Mouse (Mus musculus): ENCODE results near the gene Agr2. TPM values are rescaled to one million over a fixed set of nuclear protein-coding genes. Genes with fewer than 3 reads are reported as not detected.

The Agr2 gene
- polyA plus RNA-seq, 1 experiment from 2014 or later = not detected

GRCm38 (mm10) chr12:36032419-36032818 is 39.7 kb downstream of the Agr2 start:
- H3K9ac ChIP-seq (ENCODE audit: low read length) = no peak overlapping the region
- no peak for ATAC-seq (ENCODE audit: insufficient read depth, low FRiP score, low TSS enrichment)
- DNase-seq (ENCODE audit: low spot score) = no peak
- H3K36me3 ChIP-seq (ENCODE audit: control insufficient read depth, insufficient read depth, low read length) = no peaks in the 10 kb centered on the region
- H3K4me1 ChIP-seq (ENCODE audit: control insufficient read depth, insufficient read depth, low read length) = no peaks in the 10 kb centered on the region
- WGBS = 80% methylated on average over 4 of the region's 4 CpGs
- no peak overlapping the region for H3K4me3 ChIP-seq (ENCODE audit: low read depth, low read length)
- H3K9me3 ChIP-seq (ENCODE audit: control insufficient read depth, low read length) = no peaks in the 10 kb centered on the region
- H3K4me2 ChIP-seq (ENCODE audit: low read depth) = no peak overlapping the region
- H3K27ac ChIP-seq (ENCODE audit: low read depth, low read length) = no peak overlapping the region
- H3K27me3 ChIP-seq (ENCODE audit: control insufficient read depth, insufficient read depth, low read length) = no peaks in the 10 kb centered on the region

- H3K36me3 ChIP-seq (ENCODE audit: control insufficient read depth, insufficient read depth, low read length) = no peaks in the 10 kb centered on the region
- 92% methylated on average over 6 of the region's 6 CpGs for WGBS
Observed at GRCm38 (mm10) chr12:36035501-36035900, 42.8 kb downstream of the Agr2 start.

GRCm38 (mm10) chr12:36036121-36036520 is 43.4 kb downstream of the Agr2 start:
- 97% methylated on average over 7 of the region's 7 CpGs for WGBS
- 0 out of 2 replicates have a peak, but pooled peaks cover 3% of the 10 kb centered on the region for H3K4me1 ChIP-seq (ENCODE audit: control insufficient read depth, insufficient read depth, low read length)
- no peak overlapping the region for H3K9ac ChIP-seq (ENCODE audit: low read length)
- DNase-seq (ENCODE audit: low spot score) = no peak
- H3K27ac ChIP-seq (ENCODE audit: low read depth, low read length) = no peak overlapping the region
- no peaks in the 10 kb centered on the region for H3K27me3 ChIP-seq (ENCODE audit: control insufficient read depth, insufficient read depth, low read length)
- no peaks in the 10 kb centered on the region for H3K36me3 ChIP-seq (ENCODE audit: control insufficient read depth, insufficient read depth, low read length)
- H3K4me3 ChIP-seq (ENCODE audit: low read depth, low read length) = no peak overlapping the region
- no peaks in the 10 kb centered on the region for H3K9me3 ChIP-seq (ENCODE audit: control insufficient read depth, low read length)
- H3K4me2 ChIP-seq (ENCODE audit: low read depth) = no peak overlapping the region
- ATAC-seq (ENCODE audit: insufficient read depth, low FRiP score, low TSS enrichment) = no peak

More at GRCm38 (mm10) chr12:36035501-36035900, 42.8 kb downstream of the Agr2 start:
- Histone ChIP-seq H3K27me3 (ENCODE audit: control insufficient read depth, insufficient read depth, low read length) (no peaks in the 10 kb centered on the region), H3K4me1 (ENCODE audit: control insufficient read depth, insufficient read depth, low read length) (no peaks in the 10 kb centered on the region), H3K4me3 (ENCODE audit: low read depth, low read length) (no peak overlapping the region), H3K9ac (ENCODE audit: low read length) (no peak overlapping the region), H3K4me2 (ENCODE audit: low read depth) (no peak overlapping the region), H3K9me3 (ENCODE audit: control insufficient read depth, low read length) (no peaks in the 10 kb centered on the region), H3K27ac (ENCODE audit: low read depth, low read length) (no peak overlapping the region)
- DNase-seq (ENCODE audit: low spot score) (no peak), ATAC-seq (ENCODE audit: insufficient read depth, low FRiP score, low TSS enrichment) (no peak)

GRCm38 (mm10) chr12:36036776-36037175 is 44.1 kb downstream of the Agr2 start:
- 86% methylated on average over 10 of the region's 10 CpGs for WGBS
- H3K27me3 ChIP-seq (ENCODE audit: control insufficient read depth, insufficient read depth, low read length) = no peaks in the 10 kb centered on the region
- H3K4me3 ChIP-seq (ENCODE audit: low read depth, low read length) = no peak overlapping the region
- H3K9ac ChIP-seq (ENCODE audit: low read length) = no peak overlapping the region
- H3K4me2 ChIP-seq (ENCODE audit: low read depth) = no peak overlapping the region
- no peaks in the 10 kb centered on the region for H3K36me3 ChIP-seq (ENCODE audit: control insufficient read depth, insufficient read depth, low read length)
- no peaks in the 10 kb centered on the region for H3K9me3 ChIP-seq (ENCODE audit: control insufficient read depth, low read length)
- no peak for DNase-seq (ENCODE audit: low spot score)
- H3K4me1 ChIP-seq (ENCODE audit: control insufficient read depth, insufficient read depth, low read length) = 0 out of 2 replicates have a peak, but pooled peaks cover 3% of the 10 kb centered on the region
- ATAC-seq (ENCODE audit: insufficient read depth, low FRiP score, low TSS enrichment) = no peak
- H3K27ac ChIP-seq (ENCODE audit: low read depth, low read length) = no peak overlapping the region

GRCm38 (mm10) chr12:36039541-36040084 is 46.9 kb downstream of the Agr2 start:
- Histone ChIP-seq H3K27me3 (ENCODE audit: control insufficient read depth, insufficient read depth, low read length) (no peaks in the 10 kb centered on the region), H3K4me1 (ENCODE audit: control insufficient read depth, insufficient read depth, low read length) (0 out of 2 replicates have a peak, but pooled peaks cover 3% of the 10 kb centered on the region), H3K4me3 (ENCODE audit: low read depth, low read length) (no peak overlapping the region), H3K27ac (ENCODE audit: low read depth, low read length) (no peak overlapping the region), H3K36me3 (ENCODE audit: control insufficient read depth, insufficient read depth, low read length) (no peaks in the 10 kb centered on the region), H3K9ac (ENCODE audit: low read length) (no peak overlapping the region), H3K9me3 (ENCODE audit: control insufficient read depth, low read length) (no peaks in the 10 kb centered on the region), H3K4me2 (ENCODE audit: low read depth) (no peak overlapping the region)
- WGBS = 84% methylated on average over 9 of the region's 9 CpGs
- DNase-seq (ENCODE audit: low spot score) (no peak), ATAC-seq (ENCODE audit: insufficient read depth, low FRiP score, low TSS enrichment) (no peak)

GRCm38 (mm10) chr12:36040571-36041280 is 48.0 kb downstream of the Agr2 start:
- Histone ChIP-seq H3K27me3 (ENCODE audit: control insufficient read depth, insufficient read depth, low read length) (no peaks in the 10 kb centered on the region), H3K36me3 (ENCODE audit: control insufficient read depth, insufficient read depth, low read length) (no peaks in the 10 kb centered on the region), H3K4me1 (ENCODE audit: control insufficient read depth, insufficient read depth, low read length) (0 out of 2 replicates have a peak, but pooled peaks cover 3% of the 10 kb centered on the region), H3K9me3 (ENCODE audit: control insufficient read depth, low read length) (no peaks in the 10 kb centered on the region), H3K4me2 (ENCODE audit: low read depth) (peak overlapping the region; percentile 49), H3K4me3 (ENCODE audit: low read depth, low read length) (peak overlapping the region; percentile 86), H3K27ac (ENCODE audit: low read depth, low read length) (no peak overlapping the region), H3K9ac (ENCODE audit: low read length) (no peak overlapping the region)
- ATAC-seq (ENCODE audit: insufficient read depth, low FRiP score, low TSS enrichment) (no peak), DNase-seq (ENCODE audit: low spot score) (no peak)
- 58% methylated on average over 10 of the region's 10 CpGs for WGBS

GRCm38 (mm10) chr12:36041281-36041589 is 48.5 kb downstream of the Agr2 start:
- ATAC-seq (ENCODE audit: insufficient read depth, low FRiP score, low TSS enrichment) (no peak), DNase-seq (ENCODE audit: low spot score) (no peak)
- Histone ChIP-seq H3K4me1 (ENCODE audit: control insufficient read depth, insufficient read depth, low read length) (0 out of 2 replicates have a peak, but pooled peaks cover 3% of the 10 kb centered on the region), H3K4me3 (ENCODE audit: low read depth, low read length) (peak overlapping the region; percentile 86), H3K27me3 (ENCODE audit: control insufficient read depth, insufficient read depth, low read length) (no peaks in the 10 kb centered on the region), H3K36me3 (ENCODE audit: control insufficient read depth, insufficient read depth, low read length) (no peaks in the 10 kb centered on the region), H3K9me3 (ENCODE audit: control insufficient read depth, low read length) (no peaks in the 10 kb centered on the region), H3K4me2 (ENCODE audit: low read depth) (peak overlapping the region; percentile 49), H3K27ac (ENCODE audit: low read depth, low read length) (no peak overlapping the region), H3K9ac (ENCODE audit: low read length) (no peak overlapping the region; the same call in 1 of the 2 replicates)
- 46% methylated on average over 4 of the region's 4 CpGs for WGBS

GRCm38 (mm10) chr12:36041703-36042347 is 49.1 kb downstream of the Agr2 start:
- peak; percentile 67 for ATAC-seq (ENCODE audit: insufficient read depth, low FRiP score, low TSS enrichment)

More at GRCm38 (mm10) chr12:36041703-36042347, 49.1 kb downstream of the Agr2 start:
- Histone ChIP-seq H3K4me3 (ENCODE audit: low read depth, low read length) (peak overlapping the region; percentile 86), H3K4me1 (ENCODE audit: control insufficient read depth, insufficient read depth, low read length) (0 out of 2 replicates have a peak, but pooled peaks cover 3% of the 10 kb centered on the region), H3K36me3 (ENCODE audit: control insufficient read depth, insufficient read depth, low read length) (no peaks in the 10 kb centered on the region), H3K27me3 (ENCODE audit: control insufficient read depth, insufficient read depth, low read length) (no peaks in the 10 kb centered on the region), H3K4me2 (ENCODE audit: low read depth) (peak overlapping the region; percentile 49), H3K9ac (ENCODE audit: low read length) (peak overlapping the region; percentile 93), H3K27ac (ENCODE audit: low read depth, low read length) (peak overlapping the region; percentile 75), H3K9me3 (ENCODE audit: control insufficient read depth, low read length) (no peaks in the 10 kb centered on the region)
- under 1% methylated on average over 47 of the region's 50 CpGs for WGBS
- DNase-seq (ENCODE audit: low spot score) = peak; percentile 79

Measured in neural tube, embryonic 11.5 days (tissue).